Mouse (Mus musculus) embryonic facial prominence, embryonic 14.5 days (tissue): ENCODE measurements around the gene Parp14. TPM values are rescaled to one million over a fixed set of nuclear protein-coding genes. Genes with fewer than 3 reads are reported as not detected.

Experiments
- ATAC-seq: fragments of 200-750 bp; cut with Nextera tagmentation; 2 replicates; pipeline ENCODE4 v1.8.0; 2017; ENCODE audit warnings: low read depth, moderate number of reproducible peaks, moderate TSS enrichment
- DNase-seq: peaks from one replicate; pipeline ENCODE4 v3.0.0-alpha.2; 2015; ENCODE audit warnings: low spot score
- H3K27ac ChIP-seq: fragments of 300-500 bp; sonication (generic); replicated peaks from 2 replicates; pipeline ENCODE4 v1.5.1; 2014; ENCODE audit warnings: low read depth, mild to moderate bottlenecking, low read length, moderate library complexity
- H3K27me3 ChIP-seq: fragments of 300-500 bp; sonication (generic); replicated peaks from 2 replicates; pipeline ENCODE4 v1.6.1; 2014; ENCODE audit warnings: low read length; ENCODE audit not compliant: control insufficient read depth, insufficient read depth
- H3K36me3 ChIP-seq: fragments of 300-500 bp; sonication (generic); 2 replicates; pipeline ENCODE4 v1.6.1; 2014; ENCODE audit warnings: low read length, mixed read lengths; ENCODE audit not compliant: control insufficient read depth, insufficient read depth
- H3K4me1 ChIP-seq: fragments of 300-500 bp; sonication (generic); 2 replicates; pipeline ENCODE4 v1.6.1; 2014; ENCODE audit warnings: antibody characterized with exemption, low read length; ENCODE audit not compliant: control insufficient read depth, insufficient read depth
- H3K4me2 ChIP-seq: fragments of 300-500 bp; sonication (generic); 2 replicates; pipeline ENCODE4 v1.6.1; 2014; ENCODE audit warnings: low read depth, mild to moderate bottlenecking, low read length, moderate library complexity, mixed read lengths
- H3K4me3 ChIP-seq: fragments of 300-500 bp; sonication (generic); 2 replicates; pipeline ENCODE4 v1.5.1; 2014; ENCODE audit warnings: low read depth, mild to moderate bottlenecking, low read length
- H3K9ac ChIP-seq: fragments of 300-500 bp; sonication (generic); 2 replicates; pipeline ENCODE4 v1.6.1; 2014; ENCODE audit warnings: low read depth, mild to moderate bottlenecking, low read length, moderate library complexity, mixed read lengths
- H3K9me3 ChIP-seq: fragments of 300-500 bp; sonication (generic); 2 replicates; pipeline ENCODE4 v1.6.1; 2016; ENCODE audit warnings: low read length; ENCODE audit not compliant: control insufficient read depth
- WGBS: fragments of 180-500 bp; shearing (Covaris S2); extraction: QIAGEN DNeasy Blood & Tissue Kit; methylation state at CpG from one replicate; pipeline ENCODE4 v1.1.7; 2014; 5-methylcytosine and 5-hydroxymethylcytosine counted together
- polyA plus RNA-seq: library from polyadenylated mRNA; unstranded; fragments of >200 nt; fragmentation: Nextera tagmentation; extraction: Ambion mirVana; gene quantifications from 2 replicates; pipeline ENCODE4 v1.2.1, GENCODE M21; 2014

Gene Parp14
- polyA plus RNA-seq, 1 experiment from 2014 or later: 1.3 TPM

- Histone ChIP-seq H3K4me1 (no peaks in the 10 kb centered on the region), H3K4me3 (no peak overlapping the region), H3K27ac (no peak overlapping the region), H3K9ac (no peak overlapping the region), H3K27me3 (no peaks in the 10 kb centered on the region), H3K36me3 (peaks cover 21% of the 10 kb centered on the region), H3K4me2 (no peak overlapping the region), H3K9me3 (no peaks in the 10 kb centered on the region)
- ATAC-seq: no peak
- no peak for DNase-seq
- WGBS: 83% methylated on average over 7 of the region's 7 CpGs
These were observed 87.1 kb downstream of the Parp14 start for GRCm38 (mm10) chr16:35784134-35784725.

DNA sequence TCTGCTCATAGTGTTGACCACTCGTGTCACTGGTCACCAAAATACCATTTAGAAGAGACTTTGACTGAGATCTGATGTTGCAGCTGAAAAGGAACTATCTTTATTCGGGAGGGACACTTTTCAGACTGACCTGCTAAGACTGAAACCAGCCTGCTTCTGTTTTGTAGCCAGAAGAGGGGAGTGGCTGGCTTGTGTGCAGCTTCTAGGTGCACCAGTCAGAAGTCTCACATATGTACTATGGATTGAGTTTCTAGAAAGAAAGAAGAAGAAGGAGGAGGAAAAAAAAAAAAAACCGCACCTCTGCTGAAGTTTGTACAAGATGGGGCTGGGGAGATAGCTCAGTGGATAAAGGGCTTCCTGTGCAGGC is 88.2 kb downstream of the Parp14 start:
- Histone ChIP-seq H3K27ac (no peak overlapping the region), H3K9ac (no peak overlapping the region), H3K9me3 (no peaks in the 10 kb centered on the region), H3K4me1 (no peaks in the 10 kb centered on the region), H3K4me2 (no peak overlapping the region), H3K4me3 (no peak overlapping the region), H3K36me3 (peaks cover 11% of the 10 kb centered on the region; the same call in 1 of the 2 replicates), H3K27me3 (no peaks in the 10 kb centered on the region)
- DNase-seq (no peak), ATAC-seq (no peak)
- 72% methylated on average over 3 of the region's 3 CpGs for WGBS

Other genes with a start within 250 kb of the Parp14 start
- 21.9 and 23.9 TPM in 2 replicates for gene Dirc2, start 102.2 kb downstream of the Parp14 start, polyA plus RNA-seq
- gene Hspbap1, start 101.2 kb downstream of the Parp14 start, polyA plus RNA-seq: 13.9 and 14.8 TPM in 2 replicates
- 5.4 and 6.1 TPM in 2 replicates for gene Parp9, start 66.9 kb upstream of the Parp14 start, polyA plus RNA-seq
- gene Dtx3l, start 67.6 kb upstream of the Parp14 start, polyA plus RNA-seq: 4.3 and 4.5 TPM in 2 replicates
- 40.4 and 42.0 TPM in 2 replicates for gene Kpna1, start 107.2 kb upstream of the Parp14 start, polyA plus RNA-seq
- 9.7 and 12.2 TPM in 2 replicates for gene Wdr5b, start 169.6 kb upstream of the Parp14 start, polyA plus RNA-seq
- gene Fam162a, start 200.1 kb upstream of the Parp14 start, polyA plus RNA-seq: 378 and 432 TPM in 2 replicates
- gene Ccdc58, start 200.1 kb upstream of the Parp14 start, polyA plus RNA-seq: 68.9 and 69.6 TPM in 2 replicates